Mouse (Mus musculus): ENCODE results near the gene Igsf21. TPM values are rescaled to one million over a fixed set of nuclear protein-coding genes. Genes with fewer than 3 reads are reported as not detected.

Igsf21 gene
- total and polyA plus RNA-seq, 2 experiments from 2014 or later = 78.5 to 117 TPM

DNA sequence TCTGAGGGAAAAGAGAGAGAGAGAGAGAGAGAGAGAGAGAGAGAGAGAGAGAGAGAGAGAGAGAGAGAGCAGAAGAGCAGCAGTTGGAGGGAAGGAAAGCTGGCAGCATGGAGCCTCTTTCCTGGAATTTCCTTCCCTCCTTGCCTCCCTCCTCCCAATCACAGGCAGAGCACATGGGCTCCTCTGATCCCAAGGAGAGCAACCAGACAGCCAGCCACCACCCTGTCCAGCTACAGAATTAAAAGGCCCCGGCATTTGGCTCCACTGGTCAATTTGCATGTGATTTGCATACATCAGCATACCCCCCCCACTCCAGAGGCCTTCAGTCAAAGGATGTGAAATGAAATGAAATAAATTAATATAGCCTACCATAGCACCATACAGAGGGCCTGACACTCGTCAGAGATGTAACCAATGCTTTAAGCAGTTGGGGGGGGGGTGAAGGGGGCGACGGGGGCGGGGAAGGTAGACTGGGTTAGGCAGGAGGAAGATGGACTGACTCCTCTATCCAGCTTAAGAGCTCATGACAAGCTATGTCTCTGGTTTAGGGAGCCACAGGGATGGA, 91.6 kb downstream of the Igsf21 start:
- Histone ChIP-seq H3K4me2 (ENCODE audit: low read depth) (no peak overlapping the region), H3K4me3 (ENCODE audit: low read depth, low read length) (no peak overlapping the region), H3K27me3 (ENCODE audit: insufficient read depth, low read length) (no peaks in the 10 kb centered on the region), H3K9me3 (ENCODE audit: low read length) (no peaks in the 10 kb centered on the region), H3K36me3 (ENCODE audit: insufficient read depth) (no peaks in the 10 kb centered on the region), H3K4me1 (ENCODE audit: insufficient read depth) (no peaks in the 10 kb centered on the region), H3K27ac (ENCODE audit: low read depth, low read length) (peak overlapping the region; percentile 57), H3K9ac (no peak overlapping the region)
- peak; percentile 53 for DNase-seq
- WGBS = 32% methylated on average over 5 of the region's 5 CpGs
- peak; percentile 48 for ATAC-seq
- TF ChIP-seq CTCF (IDR thresholded peaks at IDR 0.05; ENCODE audit: low read depth) = no peak

DNA sequence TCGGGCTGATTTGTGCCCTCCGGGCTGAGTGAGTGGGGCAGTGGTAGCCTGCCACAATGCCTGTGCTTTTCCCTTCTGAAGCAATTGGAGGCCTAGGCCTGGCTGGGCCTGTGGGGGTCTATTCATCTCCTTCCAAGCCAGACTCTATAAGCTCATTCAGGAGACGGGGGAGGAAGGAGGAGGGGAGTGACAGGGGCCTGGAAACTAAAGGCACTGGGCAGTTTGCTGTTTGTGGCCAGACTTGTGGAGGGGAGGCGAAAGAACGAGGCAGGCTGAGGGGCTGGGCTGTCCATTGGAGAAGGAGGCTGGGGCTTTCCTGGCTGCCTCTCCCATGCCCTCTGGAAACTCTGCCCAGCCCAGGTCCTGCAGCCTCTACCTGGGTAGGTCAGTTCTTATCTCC, 92.1 kb downstream of the Igsf21 start:
- WGBS = 15% methylated on average over 5 of the region's 5 CpGs
- ATAC-seq = peak; percentile 88
- H3K4me2 ChIP-seq (ENCODE audit: low read depth) = no peak overlapping the region

DNA sequence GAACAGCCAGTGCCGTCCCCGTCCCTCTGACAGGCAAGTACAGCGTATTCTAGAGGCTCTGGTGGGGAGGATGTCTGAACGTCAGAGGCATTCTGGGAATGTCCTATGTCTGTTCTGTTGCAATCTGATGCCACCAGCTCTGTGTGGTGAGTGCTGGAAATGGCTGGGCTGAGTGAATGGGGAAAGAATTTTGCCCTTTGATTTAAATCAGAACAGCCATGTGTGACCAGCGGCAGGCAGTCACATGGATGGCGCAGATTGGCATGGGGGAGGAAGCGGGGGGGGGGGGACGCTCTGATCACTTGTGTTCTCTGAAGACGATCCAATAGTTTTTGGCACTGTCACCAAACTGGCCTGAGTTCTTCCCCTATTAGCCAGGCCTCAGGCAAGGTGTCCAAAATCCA, 92.9 kb downstream of the Igsf21 start:
- no peak for TF ChIP-seq CTCF (IDR thresholded peaks at IDR 0.05; ENCODE audit: low read depth)
- peak overlapping the region; percentile 57; the same call in 1 of the 2 replicates for H3K27ac ChIP-seq (ENCODE audit: low read depth, low read length)
- no peak overlapping the region for H3K4me3 ChIP-seq (ENCODE audit: low read depth, low read length)
- no peak overlapping the region for H3K9ac ChIP-seq
- H3K36me3 ChIP-seq (ENCODE audit: insufficient read depth) = no peaks in the 10 kb centered on the region
- H3K4me1 ChIP-seq (ENCODE audit: insufficient read depth) = no peaks in the 10 kb centered on the region
- 47% methylated on average over 9 of the region's 9 CpGs for WGBS
- H3K4me2 ChIP-seq (ENCODE audit: low read depth) = no peak overlapping the region
- no peaks in the 10 kb centered on the region for H3K27me3 ChIP-seq (ENCODE audit: insufficient read depth, low read length)
- DNase-seq (peak; percentile 47), ATAC-seq (peak; percentile 32; the same call in 1 of the 2 replicates)
- no peaks in the 10 kb centered on the region for H3K9me3 ChIP-seq (ENCODE audit: low read length)

More for the DNA sequence above, 92.1 kb downstream of the Igsf21 start:
- peak; percentile 59 for DNase-seq
- Histone ChIP-seq H3K36me3 (ENCODE audit: insufficient read depth) (no peaks in the 10 kb centered on the region), H3K27me3 (ENCODE audit: insufficient read depth, low read length) (no peaks in the 10 kb centered on the region), H3K27ac (ENCODE audit: low read depth, low read length) (peak overlapping the region; percentile 57), H3K4me3 (ENCODE audit: low read depth, low read length) (no peak overlapping the region), H3K9ac (no peak overlapping the region), H3K9me3 (ENCODE audit: low read length) (no peaks in the 10 kb centered on the region), H3K4me1 (ENCODE audit: insufficient read depth) (no peaks in the 10 kb centered on the region)
- TF ChIP-seq CTCF (IDR thresholded peaks at IDR 0.05; ENCODE audit: low read depth) = no peak

DNA sequence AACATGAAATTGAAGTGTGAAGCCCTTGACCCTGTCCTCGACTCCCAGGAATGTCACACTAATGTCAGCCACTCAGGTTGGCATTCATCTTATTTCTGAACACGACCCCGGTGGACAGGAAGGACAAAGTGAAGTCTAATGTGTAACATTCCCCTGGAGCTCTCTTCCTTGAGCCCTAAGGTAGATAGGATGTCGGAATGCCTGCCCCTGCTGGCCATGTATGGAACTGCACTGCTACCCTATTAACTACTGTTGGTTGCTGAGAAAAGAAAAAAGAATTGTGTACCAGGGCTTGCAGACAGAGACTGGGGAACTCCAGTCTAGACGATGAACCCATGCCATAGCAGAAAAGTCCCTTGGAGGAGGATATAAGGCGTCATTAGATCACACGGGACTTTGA, 93.5 kb downstream of the Igsf21 start:
- no peaks in the 10 kb centered on the region for H3K9me3 ChIP-seq (ENCODE audit: low read length)
- H3K36me3 ChIP-seq (ENCODE audit: insufficient read depth) = no peaks in the 10 kb centered on the region
- no peak overlapping the region for H3K27ac ChIP-seq (ENCODE audit: low read depth, low read length)
- peak; percentile 72 for DNase-seq
- H3K4me2 ChIP-seq (ENCODE audit: low read depth) = no peak overlapping the region
- H3K9ac ChIP-seq = no peak overlapping the region
- H3K27me3 ChIP-seq (ENCODE audit: insufficient read depth, low read length) = no peaks in the 10 kb centered on the region
- WGBS = 35% methylated on average over 7 of the region's 7 CpGs
- 0 out of 2 replicates have a peak, but pooled peaks cover 2% of the 10 kb centered on the region for H3K4me1 ChIP-seq (ENCODE audit: insufficient read depth)
- no peak overlapping the region for H3K4me3 ChIP-seq (ENCODE audit: low read depth, low read length)
- no peak for ATAC-seq
- TF ChIP-seq CTCF (IDR thresholded peaks at IDR 0.05; ENCODE audit: low read depth) = peak; percentile 87

- DNase-seq (no peak), ATAC-seq (no peak)
- H3K27ac ChIP-seq (ENCODE audit: low read depth, low read length) = no peak overlapping the region
- no peaks in the 10 kb centered on the region for H3K9me3 ChIP-seq (ENCODE audit: low read length)
- WGBS = 90% methylated on average over 8 of the region's 8 CpGs
- no peak overlapping the region for H3K4me3 ChIP-seq (ENCODE audit: low read depth, low read length)
- no peaks in the 10 kb centered on the region for H3K36me3 ChIP-seq (ENCODE audit: insufficient read depth)
- H3K9ac ChIP-seq = no peak overlapping the region
- TF ChIP-seq CTCF (IDR thresholded peaks at IDR 0.05; ENCODE audit: low read depth) = no peak
- H3K27me3 ChIP-seq (ENCODE audit: insufficient read depth, low read length) = no peaks in the 10 kb centered on the region
- 0 out of 2 replicates have a peak, but pooled peaks cover 10% of the 10 kb centered on the region for H3K4me1 ChIP-seq (ENCODE audit: insufficient read depth)
- H3K4me2 ChIP-seq (ENCODE audit: low read depth) = no peak overlapping the region
Observed at GRCm38 (mm10) chr4:140149706-140150105, 96.9 kb downstream of the Igsf21 start.

GRCm38 (mm10) chr4:140147857-140148695, 98.5 kb downstream of the Igsf21 start:
- WGBS = 57% methylated on average over 20 of the region's 20 CpGs
- Histone ChIP-seq H3K4me1 (ENCODE audit: insufficient read depth) (0 out of 2 replicates have a peak, but pooled peaks cover 10% of the 10 kb centered on the region), H3K9me3 (ENCODE audit: low read length) (no peaks in the 10 kb centered on the region), H3K27me3 (ENCODE audit: insufficient read depth, low read length) (no peaks in the 10 kb centered on the region), H3K9ac (peak overlapping the region; percentile 14; the same call in 1 of the 2 replicates), H3K4me2 (ENCODE audit: low read depth) (no peak overlapping the region), H3K4me3 (ENCODE audit: low read depth, low read length) (no peak overlapping the region), H3K27ac (ENCODE audit: low read depth, low read length) (peak overlapping the region; percentile 64), H3K36me3 (ENCODE audit: insufficient read depth) (no peaks in the 10 kb centered on the region)
- TF ChIP-seq CTCF (IDR thresholded peaks at IDR 0.05; ENCODE audit: low read depth) = no peak
- ATAC-seq = peak; percentile 77
- peak; percentile 49 for DNase-seq

Measured in forebrain, postnatal 0 days (tissue).